In genomic region chr19:36910424-36911045, GRCm38 (mm10) we compare ENCODE assay signal across 9 mouse cellular contexts. TPM values are rescaled to one million over a fixed set of nuclear protein-coding genes. Genes with fewer than 3 reads are reported as not detected.
DNase-seq lines count a peak whose midpoint lies in the region; ATAC-seq and TF ChIP-seq lines count a peak whose summit lies in the region.
"Had no signal": no experiment of that assay in that cellular context is flagged by ENCODE, and none has a peak within 500 bp of the region (broad histone marks: within the 10 kb centered on the region; RNA-seq: fewer than 3 reads in every experiment).

No protein-coding gene starts in this region.

- no peak for TF ChIP-seq CTCF in gastrocnemius, adult 2 months (IDR thresholded peaks at IDR 0.05)

- H3K9me3 ChIP-seq in hindbrain, embryonic 14.5 days (ENCODE audit: control insufficient read depth, low read length) = no peaks in the 10 kb centered on the region
- H3K9me3 ChIP-seq: liver, embryonic 15.5 days had no signal

- H3K9ac ChIP-seq in hindbrain, embryonic 14.5 days = no peak overlapping the region
- H3K9ac ChIP-seq: liver, embryonic 15.5 days had no signal

- 0 out of 2 replicates have a peak overlapping the region, but pooled peaks have one; percentile 14 for H3K27ac ChIP-seq in hindbrain, embryonic 14.5 days
- no peak overlapping the region for H3K27ac ChIP-seq in gastrocnemius, adult 2 months
- H3K27ac ChIP-seq: liver, embryonic 15.5 days had no signal

- 7% methylated on average over 12 of the region's 12 CpGs for WGBS in hindbrain, embryonic 14.5 days

- intact Hi-C loops in heart, postnatal 10 days (cut with DNase I) = no loop called here
- intact Hi-C loops in left cerebral cortex, postnatal 4 days (cut with DNase I) = no loop called here
- intact Hi-C loops in gastrocnemius, adult 2 months (cut with DNase I) = no loop called here

- 0 out of 2 replicates have a peak, but pooled peaks cover 3% of the 10 kb centered on the region for H3K4me1 ChIP-seq in hindbrain, embryonic 14.5 days (replicated peaks; ENCODE audit: control insufficient read depth, insufficient read depth, low read length)
- H3K4me1 ChIP-seq: liver, embryonic 15.5 days had no signal

- ATAC-seq in hindbrain, embryonic 14.5 days (ENCODE audit: low FRiP score) = peak; percentile 81

- no peak overlapping the region for H3K4me3 ChIP-seq in hindbrain, embryonic 14.5 days (replicated peaks; ENCODE audit: low read length)
- H3K4me3 ChIP-seq in gastrocnemius, adult 2 months = no peak overlapping the region
- H3K4me3 ChIP-seq: liver, embryonic 15.5 days had no signal

- H3K4me2 ChIP-seq in hindbrain, embryonic 14.5 days (replicated peaks) = no peak overlapping the region
- H3K4me2 ChIP-seq: liver, embryonic 15.5 days had no signal

- H3K27me3 ChIP-seq in hindbrain, embryonic 14.5 days (ENCODE audit: control insufficient read depth, insufficient read depth, low read length) = no peaks in the 10 kb centered on the region

- no peaks in the 10 kb centered on the region for H3K36me3 ChIP-seq in hindbrain, embryonic 14.5 days (replicated peaks; ENCODE audit: control insufficient read depth, insufficient read depth)
- H3K36me3 ChIP-seq: liver, embryonic 15.5 days had no signal

- peak; percentile 79 for DNase-seq in heart, adult 11 months
- no peak for DNase-seq in heart, postnatal 10 days
- peak; percentile 55 for DNase-seq in hindbrain, embryonic 14.5 days (ENCODE audit: low spot score)
- DNase-seq in left cerebral cortex, postnatal 4 days = peak; percentile 24
- DNase-seq in right cerebral cortex, postnatal 14 days = peak; percentile 48
- no peak for DNase-seq in gastrocnemius, postnatal 25 days
- no peak for DNase-seq in gastrocnemius, adult 2 months
- no peak for DNase-seq in ovary, postnatal 10 days (ENCODE audit: low spot score)

RNA-seq across cellular contexts. Expression of gene Fgfbp3, which starts 8.9 kb away (rescaled TPM):
- 1 to 10 TPM; 2.9 to 4.4 TPM for total RNA-seq in heart, postnatal 10 days (2021)
- polyA plus RNA-seq in hindbrain, embryonic 14.5 days (2014; fragmentation: Nextera tagmentation; extraction: Ambion mirVana) = 62.4 and 72.7 TPM in 2 replicates
- total RNA-seq in left cerebral cortex, postnatal 4 days (2021) = 10 to 100 TPM; 24.5 to 25.3 TPM
- total RNA-seq in gastrocnemius, postnatal 25 days (2021) = 1 to 10 TPM in 1 of 2 experiments, under 1 TPM in 1; 0.94 to 1.4 TPM
- 1 to 10 TPM; 1.3 to 2.3 TPM for total RNA-seq in gastrocnemius, adult 2 months (2021)

RNA-seq across cellular contexts. Expression of gene Btaf1, which starts 15.3 kb away (rescaled TPM):
- total RNA-seq in heart, postnatal 10 days (2021) = 10 to 100 TPM; 13.6 to 16.6 TPM
- polyA plus RNA-seq in hindbrain, embryonic 14.5 days (2014; fragmentation: Nextera tagmentation; extraction: Ambion mirVana) = 13.5 and 14.4 TPM in 2 replicates
- 10 to 100 TPM; 24.1 to 29.2 TPM for total RNA-seq in left cerebral cortex, postnatal 4 days (2021)
- total RNA-seq in gastrocnemius, postnatal 25 days (2021) = 1 to 10 TPM; 6.1 to 8.8 TPM
- total RNA-seq in gastrocnemius, adult 2 months (2021) = 10 to 100 TPM in 1 of 2 experiments, 1 to 10 TPM in 1; 9.8 to 13.5 TPM

Comparison
In these comparisons a context has a peak if more than half of its experiments do, and no peak if none do; other contexts are left out.
1. DNase-seq: peak in heart, adult 11 months (single experiment), hindbrain, embryonic 14.5 days (single experiment), left cerebral cortex, postnatal 4 days (single experiment) and right cerebral cortex, postnatal 14 days (single experiment); none in heart, postnatal 10 days (0 of 2), gastrocnemius, postnatal 25 days (single experiment), gastrocnemius, adult 2 months (single experiment) and ovary, postnatal 10 days (single experiment).
2. RNA of gene Fgfbp3, which starts 8.9 kb away (total RNA-seq): 24.5 to 25.3 TPM in left cerebral cortex, postnatal 4 days; 2.9 to 4.4 TPM in heart, postnatal 10 days, 1.3 to 2.3 TPM in gastrocnemius, adult 2 months and 0.94 to 1.4 TPM in gastrocnemius, postnatal 25 days; every median in the first group is over 4 times any median in the second.